Mouse (Mus musculus) fibroblast of lung, adult 2 months (primary cell): ENCODE data around the gene Agmat.
"Not testable (repeated sequence)": the region's sequence is repeated elsewhere in the genome, so short reads cannot be mapped to it uniquely, and the experiment has no call there.

Experiments used
- DNase-seq: peaks from one replicate; pipeline ENCODE4 v3.0.0-alpha.2; 2011; ENCODE audit warnings: low read depth

Gene Agmat

GRCm38 (mm10) chr4:141736856-141737255, 9.6 kb upstream of the Agmat start:
- DNase-seq = no peak

- no peak for DNase-seq
Observed at GRCm38 (mm10) chr4:141738015-141738414, 8.5 kb upstream of the Agmat start.

- no peak for DNase-seq
Observed at GRCm38 (mm10) chr4:141741856-141742255, 4.6 kb upstream of the Agmat start.

GRCm38 (mm10) chr4:141742381-141742780, 4.1 kb upstream of the Agmat start:
- DNase-seq = no peak

- DNase-seq = no peak
Observed at GRCm38 (mm10) chr4:141749557-141749956, 3.1 kb downstream of the Agmat start.

DNA sequence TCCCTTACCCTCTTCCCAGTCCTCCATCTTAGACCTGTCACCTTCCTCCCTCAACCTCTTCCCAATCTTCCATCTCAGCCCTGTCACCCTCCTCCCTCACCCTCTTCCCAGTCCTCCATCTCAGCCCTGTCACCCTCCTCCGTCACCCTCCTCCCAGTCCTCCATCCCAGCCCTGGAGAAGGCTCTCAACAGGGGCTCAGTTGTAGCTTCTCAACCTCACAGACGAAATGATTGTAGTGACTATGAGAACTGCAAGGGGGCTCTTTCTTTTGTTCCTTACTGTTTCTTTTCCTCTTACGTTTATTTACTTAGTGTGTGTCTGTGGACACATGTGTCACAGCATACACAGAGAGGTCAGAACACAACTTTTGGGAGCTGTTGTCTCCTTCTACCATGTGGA, 4.4 kb downstream of the Agmat start:
- DNase-seq = no peak

DNA sequence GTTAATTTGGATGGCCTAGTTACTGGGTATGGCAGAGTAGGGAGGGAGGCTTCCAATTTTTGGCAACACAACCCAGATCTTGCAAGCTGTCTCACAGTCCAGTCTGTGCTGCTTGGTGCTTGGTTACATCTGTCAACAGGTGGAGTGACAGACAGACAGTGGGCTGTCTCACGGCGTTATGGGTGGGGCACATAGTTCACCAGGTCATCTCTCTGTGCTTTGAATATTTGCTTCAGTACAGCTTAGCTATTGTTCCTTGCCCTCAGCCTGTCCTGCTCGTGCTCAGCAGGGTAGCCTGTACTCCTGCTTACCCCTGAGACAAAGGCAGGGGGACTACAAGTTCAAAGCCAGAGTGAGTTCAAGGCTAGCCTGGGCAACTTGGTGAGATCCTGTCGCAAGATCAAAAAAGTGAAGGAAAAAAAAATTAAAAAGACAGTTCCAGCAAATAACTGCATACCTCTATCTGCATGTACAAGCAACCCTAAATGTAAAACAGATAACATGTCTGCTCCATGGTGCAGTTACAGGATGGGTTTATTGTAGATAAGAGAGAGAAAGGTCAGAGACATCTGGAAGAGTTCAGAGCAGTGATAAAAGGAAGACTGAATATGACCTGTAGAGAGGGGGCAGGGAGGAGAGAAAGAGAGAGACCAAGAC, 5.1 kb downstream of the Agmat start:
- no peak for DNase-seq

DNA sequence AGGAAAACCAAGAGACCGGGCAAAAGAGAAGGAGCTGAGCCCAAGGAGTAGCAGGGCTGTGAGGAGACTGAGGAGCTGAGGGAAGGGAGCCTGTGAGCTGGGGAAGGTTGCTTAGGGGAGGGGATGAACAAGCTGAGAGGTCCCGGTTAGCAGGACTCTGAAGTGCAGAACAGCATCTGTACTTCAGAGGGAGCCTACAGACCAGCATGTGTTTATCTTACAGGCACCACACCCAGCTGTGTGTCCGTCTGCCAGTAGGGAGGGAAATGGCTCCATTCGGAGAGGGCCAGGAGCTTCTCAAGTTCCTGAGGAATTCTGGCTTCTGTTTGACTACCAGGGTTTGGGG, 5.6 kb downstream of the Agmat start:
- no peak for DNase-seq

- DNase-seq = no peak
Observed at GRCm38 (mm10) chr4:141755375-141755930, 9.0 kb downstream of the Agmat start.

- no peak for DNase-seq
Observed at GRCm38 (mm10) chr4:141757124-141757523, 10.7 kb downstream of the Agmat start.

DNA sequence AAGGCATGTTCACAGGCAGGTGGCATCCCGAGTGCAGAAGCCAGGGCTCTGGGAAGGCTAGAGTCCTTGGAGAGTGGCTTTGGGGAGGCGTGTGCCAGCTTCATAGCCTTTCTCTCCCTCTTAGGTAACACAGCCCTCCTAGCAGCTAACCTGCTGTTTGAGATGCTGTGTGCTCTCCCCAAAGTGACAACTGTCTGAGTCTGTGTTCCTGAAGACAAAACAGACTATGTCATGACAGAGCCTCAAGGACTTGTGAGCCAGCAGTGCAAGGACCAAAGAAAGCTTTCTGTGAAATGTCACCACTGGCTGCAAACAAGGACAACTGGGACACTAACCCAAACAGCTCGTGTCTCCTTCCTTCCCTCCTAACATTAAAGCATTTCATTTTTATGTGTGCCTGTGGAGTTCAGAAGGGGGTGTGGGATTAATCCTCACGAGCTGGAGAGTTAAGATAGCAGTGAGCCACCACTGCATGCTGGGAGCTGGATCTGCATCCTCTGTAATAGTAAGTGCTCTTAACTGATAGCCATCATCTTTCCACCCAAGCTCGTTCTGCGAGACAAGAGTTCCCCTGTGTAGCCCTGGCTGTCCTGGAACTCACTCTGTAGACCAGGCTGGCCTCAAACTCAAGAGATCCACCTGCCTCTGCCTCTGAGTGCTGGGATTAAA, 12.5 kb downstream of the Agmat start:
- DNase-seq = no peak

GRCm38 (mm10) chr4:141760942-141761341, 14.5 kb downstream of the Agmat start:
- no peak for DNase-seq

DNA sequence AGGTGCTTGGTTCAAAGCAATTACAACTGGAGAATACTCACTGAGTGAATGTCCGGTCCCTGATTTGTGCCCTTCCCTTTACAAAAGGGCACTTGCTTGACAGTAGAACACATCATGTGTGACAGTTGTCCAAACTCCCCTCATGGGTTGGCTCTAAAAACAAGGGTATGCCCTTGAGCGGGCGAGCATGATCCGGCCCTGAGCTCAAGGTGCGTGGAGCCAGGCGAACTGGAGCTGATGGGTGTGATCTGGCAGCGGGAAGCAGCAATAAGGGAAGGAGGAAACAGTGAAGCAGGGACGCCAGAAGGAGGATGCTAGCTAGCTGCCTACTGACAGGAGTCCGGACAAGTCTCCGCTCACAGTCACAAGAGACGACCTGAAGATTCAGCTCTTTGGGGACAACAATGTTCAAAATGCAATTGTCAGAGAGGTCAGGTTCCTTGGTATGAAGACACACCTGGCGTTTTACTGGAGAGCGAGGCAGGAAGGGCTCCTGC, 15.7 kb downstream of the Agmat start:
- DNase-seq = no peak

DNA sequence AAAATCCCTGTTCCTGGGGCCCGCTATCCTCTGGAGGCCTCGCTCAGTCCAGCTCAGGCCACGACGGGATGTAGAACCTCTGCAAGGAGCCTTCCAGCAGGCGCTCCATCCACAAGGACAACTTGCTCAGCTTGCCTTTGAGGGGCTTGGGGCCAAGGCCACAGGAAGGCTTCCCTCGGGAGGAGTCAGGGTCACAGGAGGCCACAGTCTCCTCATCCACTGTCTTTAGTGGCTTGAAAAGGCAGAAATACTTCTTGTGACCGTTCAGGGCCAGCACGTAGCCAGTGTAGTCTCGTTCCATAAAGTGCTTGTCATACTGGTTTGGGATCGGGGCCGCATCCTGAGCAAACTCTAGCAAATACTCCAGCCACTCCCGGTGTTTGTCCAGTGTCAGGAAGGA, 17.0 kb downstream of the Agmat start:
- no peak for DNase-seq

DNA sequence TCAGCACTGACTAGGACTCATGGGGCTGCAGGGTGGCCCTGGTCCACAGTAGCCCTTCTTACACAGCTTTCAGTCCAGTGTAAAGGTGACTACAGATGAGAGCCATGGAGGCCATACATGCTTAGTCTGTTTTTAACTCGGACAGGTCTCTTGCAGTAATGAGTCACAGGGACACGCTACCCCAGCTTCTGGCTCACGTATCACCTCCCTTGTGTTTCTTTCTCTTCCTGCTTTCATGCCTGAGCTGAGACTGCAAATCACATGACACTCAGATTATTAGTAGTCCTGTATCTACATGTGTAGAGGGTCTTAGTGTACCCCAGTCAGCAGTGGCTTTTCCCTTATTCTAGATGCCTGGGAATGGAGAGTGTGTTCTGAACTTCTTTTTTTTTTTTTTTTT, 18.5 kb downstream of the Agmat start:
- no peak for DNase-seq

- DNase-seq = no peak
Observed at GRCm38 (mm10) chr4:141766316-141766667, 19.8 kb downstream of the Agmat start.

DNA sequence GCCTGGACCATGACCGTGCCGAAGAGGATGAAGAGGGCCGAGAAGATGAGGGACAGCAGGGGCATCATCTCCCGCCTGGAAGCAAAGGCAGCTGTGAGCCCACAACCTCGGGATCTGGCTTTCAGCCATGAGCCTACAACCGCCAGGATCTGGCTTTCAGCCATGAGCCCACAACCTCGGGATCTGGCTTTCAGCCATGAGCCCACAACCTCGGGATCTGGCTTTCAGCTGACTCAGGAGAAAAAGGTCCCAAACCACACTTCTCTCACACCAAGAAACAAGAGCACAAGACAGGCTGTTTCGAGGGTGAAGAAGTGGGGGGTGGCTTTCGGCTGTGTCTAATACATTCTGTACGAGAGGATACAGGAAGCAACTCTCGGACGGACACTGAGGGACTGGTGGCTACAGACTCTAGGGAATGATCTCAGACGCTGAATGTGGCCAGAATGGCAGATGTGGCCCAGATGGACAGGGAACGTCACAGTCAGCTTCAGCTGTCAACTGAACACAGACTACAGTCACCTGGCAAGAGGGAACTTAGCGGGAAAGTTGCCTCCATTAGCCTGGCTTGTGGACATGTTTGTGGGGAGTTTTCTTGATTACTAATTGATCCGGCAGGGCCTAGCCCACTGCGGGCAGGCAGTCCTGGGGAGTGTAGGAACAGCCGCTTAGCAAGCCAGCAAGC, 20.3 kb downstream of the Agmat start:
- no peak for DNase-seq

DNA sequence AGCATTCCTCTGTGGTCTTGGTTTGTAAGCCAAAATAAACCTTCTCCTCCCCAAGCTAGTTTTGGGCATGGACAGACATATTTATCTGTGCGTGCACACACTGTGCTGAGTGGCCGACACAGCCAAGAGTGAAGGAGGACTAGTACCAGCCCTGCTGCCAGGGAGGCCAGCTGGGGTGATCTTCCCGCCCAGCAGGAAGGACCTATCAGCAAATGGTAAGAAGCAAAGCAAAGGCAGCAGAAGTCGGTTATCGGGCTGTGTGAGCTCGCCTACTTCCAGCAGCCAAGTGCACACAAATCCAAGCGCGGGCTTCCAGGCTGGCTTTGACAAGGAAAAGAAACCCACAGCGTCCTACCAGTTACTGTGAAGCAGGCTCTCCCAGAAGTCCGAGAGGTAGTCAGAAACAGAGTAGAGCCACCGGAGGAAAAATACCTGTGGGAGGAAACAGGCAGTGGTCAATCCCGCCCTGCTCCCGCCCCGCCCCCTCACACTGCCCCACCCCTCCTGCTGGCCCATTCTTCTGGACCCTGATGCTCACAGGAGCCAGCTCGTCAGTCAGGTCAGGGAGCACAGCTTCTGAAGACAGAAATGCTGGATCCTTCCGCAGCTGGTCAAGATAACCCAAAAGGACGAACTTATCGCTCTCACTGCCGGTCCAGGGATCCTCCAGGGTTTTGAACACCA, 21.0 kb downstream of the Agmat start:
- DNase-seq = peak; percentile 97

DNA sequence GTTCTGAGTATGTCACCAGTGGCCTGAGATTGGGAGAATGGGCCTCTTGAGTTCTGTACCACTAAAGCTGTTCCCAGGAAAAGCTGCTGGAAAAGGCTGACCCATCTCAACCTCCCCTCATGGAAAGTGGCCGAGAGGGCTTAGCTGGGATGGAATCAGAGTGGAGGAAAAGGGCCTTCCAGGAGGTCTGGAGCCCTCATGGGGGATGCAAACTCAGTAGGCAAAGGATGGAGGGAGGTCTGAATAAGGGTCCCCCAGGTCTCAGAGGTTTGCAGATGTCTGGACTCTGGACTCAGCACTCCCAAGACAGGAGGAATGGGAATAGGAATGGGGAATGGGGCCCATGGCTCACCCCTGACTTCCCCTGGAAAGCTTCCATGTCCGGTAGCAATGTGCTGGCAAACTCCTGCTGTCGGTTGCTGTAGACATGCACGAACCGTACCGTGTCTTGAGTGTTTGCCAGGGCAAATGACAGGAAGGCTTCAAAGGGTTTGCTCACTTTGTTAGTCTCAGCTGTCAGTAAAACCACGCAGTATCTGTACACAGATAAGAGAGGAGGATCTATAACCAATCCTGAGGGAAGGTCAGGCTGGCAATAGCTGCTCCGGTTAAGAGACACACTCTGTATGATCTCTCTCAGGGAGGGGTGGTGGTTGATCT, 23.2 kb downstream of the Agmat start:
- DNase-seq = no peak

- no peak for DNase-seq
Observed at GRCm38 (mm10) chr4:141771823-141772222, 25.4 kb downstream of the Agmat start.

GRCm38 (mm10) chr4:141773019-141773418, 26.5 kb downstream of the Agmat start:
- DNase-seq = not testable (repeated sequence)

GRCm38 (mm10) chr4:141779828-141780227, 33.4 kb downstream of the Agmat start:
- no peak for DNase-seq
